Mouse (Mus musculus) heart, postnatal 0 days (tissue): ENCODE measurements around the gene Alox12b. TPM values are rescaled to one million over a fixed set of nuclear protein-coding genes. Genes with fewer than 3 reads are reported as not detected.
A peak's percentile ranks its signal among the peaks of the same experiment; 100 is the strongest.

ENCODE experiments used
- ATAC-seq: fragments of 200-750 bp; cut with Nextera tagmentation; 2 replicates; pipeline ENCODE4 v1.8.0; 2017; ENCODE audit warnings: low read depth, moderate number of reproducible peaks, moderate library complexity; ENCODE audit not compliant: insufficient read depth
- DNase-seq: peaks from one replicate; pipeline ENCODE4 v3.0.0-alpha.2; 2016; ENCODE audit warnings: low spot score
- H3K27ac ChIP-seq: fragments of 300-500 bp; sonication (generic); 2 replicates; pipeline ENCODE4 v1.5.1; 2014; ENCODE audit warnings: low read depth, mild to moderate bottlenecking
- H3K27me3 ChIP-seq: fragments of 300-500 bp; sonication (generic); 2 replicates; pipeline ENCODE4 v1.6.1; 2014; ENCODE audit warnings: low read length, mixed read lengths; ENCODE audit not compliant: control insufficient read depth, insufficient read depth
- H3K36me3 ChIP-seq: fragments of 300-500 bp; sonication (generic); replicated peaks from 2 replicates; pipeline ENCODE4 v1.6.1; 2014; ENCODE audit warnings: low read length, mixed read lengths; ENCODE audit not compliant: control insufficient read depth, insufficient read depth
- H3K4me1 ChIP-seq: fragments of 300-500 bp; sonication (generic); 2 replicates; pipeline ENCODE4 v1.6.1; 2014; ENCODE audit warnings: antibody characterized with exemption; ENCODE audit not compliant: control insufficient read depth, insufficient read depth
- H3K4me2 ChIP-seq: fragments of 300-500 bp; sonication (generic); 2 replicates; pipeline ENCODE4 v1.6.1; 2014; ENCODE audit warnings: low read depth, mild to moderate bottlenecking, low read length, moderate library complexity
- H3K4me3 ChIP-seq: fragments of 300-500 bp; sonication (generic); 2 replicates; pipeline ENCODE4 v1.5.1; 2014; ENCODE audit warnings: low read depth, low read length
- H3K9ac ChIP-seq: fragments of 300-500 bp; sonication (generic); replicated peaks from 2 replicates; pipeline ENCODE4 v1.6.1; 2014; ENCODE audit warnings: low read depth, low read length, mixed read lengths
- H3K9me3 ChIP-seq: fragments of 300-500 bp; sonication (generic); replicated peaks from 2 replicates; pipeline ENCODE4 v1.6.1; 2016; ENCODE audit warnings: low read length; ENCODE audit not compliant: control insufficient read depth
- CTCF ChIP-seq: IDR thresholded peaks from 2 replicates; pipeline ENCODE4 v1.5.1; 2016; ENCODE audit warnings: antibody characterized with exemption, control low read depth, low read depth
- EP300 ChIP-seq: IDR thresholded peaks from 2 replicates; pipeline ENCODE4 v1.6.1; 2016; ENCODE audit warnings: antibody characterized with exemption, low read depth
- WGBS: fragments of 180-500 bp; shearing (Covaris S2); extraction: QIAGEN DNeasy Blood & Tissue Kit; methylation state at CpG from one replicate; pipeline ENCODE4 v1.1.7; 2014; 5-methylcytosine and 5-hydroxymethylcytosine counted together
- polyA plus RNA-seq: library from polyadenylated mRNA; unstranded; fragments of >200 nt; fragmentation: Nextera tagmentation; extraction: Ambion mirVana; gene quantifications from 2 replicates; pipeline ENCODE4 v1.2.1, GENCODE M21; 2015
- total RNA-seq: library from RNA; depleted of rRNA; stranded (reverse); fragments of >200 nt; gene quantifications from 2 replicates; pipeline ENCODE4 v1.2.3, GENCODE M21; 2014; ENCODE audit warnings: low replicate concordance

Alox12b gene
- total and polyA plus RNA-seq, 2 experiments from 2014 or later, result not detected

DNA sequence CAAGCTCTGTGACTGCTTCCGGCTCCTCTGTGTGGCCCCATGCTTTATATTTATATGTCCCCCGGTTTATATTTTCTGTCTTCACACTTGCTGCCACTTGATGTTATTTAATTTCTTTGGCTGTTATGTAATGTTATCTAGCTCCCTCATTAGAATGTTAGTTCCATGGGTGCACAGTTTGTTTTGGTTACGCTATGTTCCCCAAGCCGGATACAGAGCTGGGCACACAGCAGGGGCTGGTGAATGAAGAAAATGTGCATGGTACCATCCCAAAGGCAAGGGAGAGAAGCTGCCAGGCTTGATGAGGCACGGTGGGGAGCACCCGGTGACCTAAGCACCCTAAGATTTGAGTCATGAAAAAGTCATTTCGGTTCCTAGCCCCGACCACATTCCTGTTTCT lies 3.0 kb upstream of the Alox12b start:
- Histone ChIP-seq H3K27ac (no peak overlapping the region), H3K9me3 (no peaks in the 10 kb centered on the region), H3K4me2 (no peak overlapping the region), H3K9ac (no peak overlapping the region), H3K36me3 (no peaks in the 10 kb centered on the region), H3K4me1 (no peaks in the 10 kb centered on the region; the same call in 1 of the 2 replicates), H3K4me3 (no peak overlapping the region), H3K27me3 (peaks cover 44% of the 10 kb centered on the region)
- DNase-seq (no peak), ATAC-seq (no peak)
- TF ChIP-seq CTCF (no peak), EP300 (no peak)
- 74% methylated on average over 8 of the region's 8 CpGs for WGBS

DNA sequence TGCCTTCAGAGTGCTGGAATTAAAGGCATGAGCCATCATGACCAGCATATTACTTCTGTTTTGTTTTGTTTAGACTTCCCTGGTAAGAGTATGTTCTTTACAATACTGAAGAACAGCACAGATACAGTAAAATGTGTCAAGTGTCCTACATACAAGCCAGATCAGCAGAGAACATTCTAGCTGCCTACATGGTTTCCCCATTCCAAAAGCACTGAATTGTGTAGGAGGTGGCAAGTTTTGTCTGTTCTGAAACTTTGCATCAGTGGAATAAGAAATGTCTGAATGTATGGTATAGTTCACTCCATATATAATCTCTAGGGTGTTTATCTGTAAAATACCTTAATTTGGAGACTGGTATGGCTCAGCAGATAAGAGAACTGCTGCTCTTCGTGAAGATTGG lies 1.4 kb upstream of the Alox12b start:
- no peaks in the 10 kb centered on the region for H3K9me3 ChIP-seq
- WGBS, result 30% methylated on average over 1 of the region's 1 CpGs
- no peaks in the 10 kb centered on the region for H3K36me3 ChIP-seq
- H3K27me3 ChIP-seq, result peaks cover 49% of the 10 kb centered on the region
- TF ChIP-seq EP300 (no peak), CTCF (no peak)
- ATAC-seq (no peak), DNase-seq (no peak)
- no peak overlapping the region for H3K27ac ChIP-seq
- no peak overlapping the region for H3K4me3 ChIP-seq
- no peak overlapping the region for H3K9ac ChIP-seq
- H3K4me2 ChIP-seq, result no peak overlapping the region
- H3K4me1 ChIP-seq, result no peaks in the 10 kb centered on the region; the same call in 1 of the 2 replicates

DNA sequence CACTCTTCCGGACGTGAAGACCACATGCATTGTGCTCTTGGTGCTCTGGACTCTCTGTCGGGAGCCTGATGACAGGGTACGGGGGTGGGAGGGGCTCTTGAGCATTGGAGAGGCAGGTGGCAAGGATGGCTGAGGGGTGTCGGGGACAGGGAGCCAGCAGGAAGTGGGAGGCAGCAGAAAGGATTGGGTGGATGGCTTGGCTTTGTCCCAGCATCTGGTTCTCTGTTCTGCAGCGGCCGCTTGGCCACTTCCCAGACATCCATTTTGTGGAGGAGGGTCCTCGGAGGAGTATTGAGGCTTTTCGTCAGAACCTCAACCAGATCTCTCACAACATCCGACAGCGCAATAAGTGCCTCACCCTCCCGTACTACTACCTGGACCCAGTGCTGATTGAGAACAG lies 12.5 kb downstream of the Alox12b start:
- no peak for DNase-seq
- no peak for ATAC-seq

DNA sequence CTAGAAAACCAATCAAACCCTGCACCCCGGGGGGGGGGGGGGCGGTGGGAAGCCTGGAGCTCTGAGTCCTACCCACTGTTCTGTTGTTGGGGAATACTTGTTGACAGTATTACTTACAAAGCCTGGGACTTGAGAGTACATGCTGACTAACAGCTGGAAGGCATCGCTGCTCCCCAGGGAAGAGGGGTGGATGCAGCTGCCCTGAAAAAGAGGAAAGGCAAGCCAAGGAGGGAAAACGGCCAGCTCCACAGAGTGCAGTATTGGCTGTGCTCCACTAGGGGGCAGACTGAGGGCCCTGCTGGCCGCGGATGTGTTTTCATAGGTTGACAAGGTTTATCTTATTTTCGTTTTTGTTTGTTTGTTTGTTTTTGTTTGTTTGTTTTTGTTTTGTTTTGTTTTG lies 14.8 kb downstream of the Alox12b start:
- no peaks in the 10 kb centered on the region for H3K4me1 ChIP-seq
- H3K9me3 ChIP-seq, result no peaks in the 10 kb centered on the region
- no peak overlapping the region for H3K4me3 ChIP-seq
- 0 out of 2 replicates have a peak, but pooled peaks cover 2% of the 10 kb centered on the region for H3K27me3 ChIP-seq
- H3K27ac ChIP-seq, result no peak overlapping the region
- ATAC-seq (peak; percentile 41; the same call in 1 of the 2 replicates), DNase-seq (peak; percentile 36)
- no peak overlapping the region for H3K4me2 ChIP-seq
- TF ChIP-seq CTCF (peak; percentile 78), EP300 (no peak)
- no peak overlapping the region for H3K9ac ChIP-seq
- 28% methylated on average over 7 of the region's 7 CpGs for WGBS
- H3K36me3 ChIP-seq, result no peaks in the 10 kb centered on the region

More for the DNA sequence above, 12.5 kb downstream of the Alox12b start:
- Histone ChIP-seq H3K27me3 (peaks cover 16% of the 10 kb centered on the region; the same call in 1 of the 2 replicates), H3K9ac (no peak overlapping the region), H3K4me2 (no peak overlapping the region), H3K36me3 (no peaks in the 10 kb centered on the region), H3K4me3 (no peak overlapping the region), H3K27ac (no peak overlapping the region), H3K9me3 (no peaks in the 10 kb centered on the region), H3K4me1 (no peaks in the 10 kb centered on the region)
- whole genome bisulfite sequencing, result 68% methylated on average over 12 of the region's 12 CpGs
- no peak for TF ChIP-seq CTCF
- no peak for TF ChIP-seq EP300

DNA sequence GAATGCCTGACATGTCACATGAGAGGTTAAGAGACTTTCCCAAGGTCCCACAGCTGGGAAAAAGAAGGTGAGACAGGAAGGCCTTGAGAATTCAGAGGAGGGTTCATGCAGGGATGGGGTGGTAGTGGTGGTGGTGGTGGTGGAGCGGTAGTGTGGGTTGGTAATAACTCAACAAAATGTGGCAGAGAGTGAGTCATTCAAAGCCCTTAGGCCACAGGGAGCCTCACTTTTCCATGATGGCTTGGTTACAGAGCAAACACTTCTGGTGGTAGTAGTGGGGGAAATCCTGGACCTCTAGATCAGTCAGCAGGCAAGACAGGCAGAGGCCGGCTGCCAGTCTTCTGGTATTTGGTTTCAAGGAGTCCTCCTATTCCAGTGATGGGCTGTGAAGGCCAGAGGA lies 15.8 kb downstream of the Alox12b start:
- no peaks in the 10 kb centered on the region for H3K36me3 ChIP-seq
- H3K4me3 ChIP-seq, result no peak overlapping the region
- no peak for DNase-seq
- no peak for TF ChIP-seq CTCF
- no peak for TF ChIP-seq EP300
- no peak overlapping the region for H3K4me2 ChIP-seq
- no peaks in the 10 kb centered on the region for H3K4me1 ChIP-seq
- H3K9ac ChIP-seq, result no peak overlapping the region
- H3K9me3 ChIP-seq, result no peaks in the 10 kb centered on the region
- H3K27ac ChIP-seq, result no peak overlapping the region
- no peak for ATAC-seq
- 88% methylated on average over 2 of the region's 2 CpGs for WGBS
- no peaks in the 10 kb centered on the region for H3K27me3 ChIP-seq

DNA sequence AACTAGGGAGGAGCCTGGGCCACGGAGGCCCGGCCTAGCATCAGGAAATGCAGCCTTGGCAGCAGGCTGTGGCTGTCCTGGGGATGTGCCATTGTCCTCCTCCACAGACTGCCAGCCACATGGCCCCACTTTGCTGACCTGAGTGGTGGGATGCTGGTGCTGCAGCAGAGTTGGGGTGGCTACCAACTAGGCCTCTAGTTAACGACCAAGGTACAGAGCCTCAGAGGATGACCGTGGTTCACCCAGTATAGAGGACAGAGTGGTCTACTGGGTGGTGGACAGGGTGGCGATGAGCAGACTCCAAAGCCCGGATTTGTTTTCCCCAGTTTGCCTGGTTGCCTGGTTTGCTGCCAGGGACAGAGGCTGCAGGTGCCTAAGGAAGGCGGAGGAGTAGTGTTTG lies 17.9 kb downstream of the Alox12b start:
- no peak for DNase-seq
- Histone ChIP-seq H3K4me2 (no peak overlapping the region), H3K9ac (no peak overlapping the region), H3K4me1 (no peaks in the 10 kb centered on the region), H3K27ac (no peak overlapping the region), H3K27me3 (no peaks in the 10 kb centered on the region), H3K9me3 (no peaks in the 10 kb centered on the region), H3K4me3 (no peak overlapping the region), H3K36me3 (no peaks in the 10 kb centered on the region)
- TF ChIP-seq EP300, result no peak
- no peak for TF ChIP-seq CTCF
- WGBS, result 70% methylated on average over 7 of the region's 7 CpGs
- ATAC-seq, result no peak
